Mouse (Mus musculus) B cell, adult (primary cell): Measurements from ENCODE around the gene Gm6588. TPM values are rescaled to one million over a fixed set of nuclear protein-coding genes. Genes with fewer than 3 reads are reported as not detected.

Experiments
- total RNA-seq: library from RNA; stranded (reverse); gene quantifications from 4 replicates; pipeline ENCODE4 v1.2.4, GENCODE M21; 2023; ENCODE audit not compliant: inconsistent age

Gene Gm6588
- not detected in 4 replicates for total RNA-seq

DNA sequence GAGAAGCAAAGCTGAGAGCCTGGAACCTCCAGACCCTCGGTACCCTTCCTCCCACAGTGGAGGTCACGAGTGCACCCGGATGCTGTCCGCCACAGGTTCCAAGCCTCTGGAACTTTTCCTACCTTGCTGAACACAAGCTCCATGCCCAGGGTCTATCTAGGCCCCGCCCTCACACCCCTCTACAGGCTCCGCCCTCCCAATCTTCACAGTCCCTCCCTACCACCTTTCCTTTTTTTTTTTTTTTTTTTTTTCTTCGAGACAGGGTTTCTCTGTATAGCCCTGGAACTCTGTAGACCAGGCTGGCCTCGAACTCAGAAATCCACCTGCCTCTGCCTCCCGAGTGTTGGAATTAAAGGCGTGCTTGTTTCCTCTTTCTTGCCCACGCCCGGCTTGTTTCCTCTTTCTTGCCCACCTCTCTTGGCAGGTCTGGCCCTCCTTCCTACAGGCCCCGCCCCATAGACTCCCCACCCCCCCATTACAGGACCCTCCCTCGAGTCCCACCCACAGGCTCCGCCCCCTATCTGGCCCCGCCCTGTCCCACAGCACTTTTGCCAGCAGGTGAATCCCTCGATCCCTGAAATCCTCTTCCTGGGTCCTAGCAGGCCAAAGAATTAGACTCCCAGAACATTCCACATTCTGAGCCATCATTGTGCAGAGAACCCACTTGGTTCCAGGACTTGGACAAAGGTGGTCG is at the start of gene Gm6588:
TSS of gene Gm6588 (plus strand) at position 680 of the 694 bp plus-strand sequence.

Other genes with a start within 250 kb of the Gm6588 start
- 1.2 TPM in 1 of 4 replicates, not detected in the others for gene Cryba4, start 196.9 kb upstream of the Gm6588 start, total RNA-seq
- gene Crybb1, start 193.6 kb upstream of the Gm6588 start, total RNA-seq, result not detected in 4 replicates
- 96.2 to 102 TPM (median 99.6 TPM) in 4 replicates for gene Tpst2, start 172.7 kb upstream of the Gm6588 start, total RNA-seq
- gene Tfip11, start 123.1 kb upstream of the Gm6588 start, total RNA-seq, result 121 to 131 TPM (median 127 TPM) in 4 replicates
- 48.7 to 67.6 TPM (median 57.5 TPM) in 4 replicates for gene Srrd, start 106.4 kb upstream of the Gm6588 start, total RNA-seq
- gene Hps4, start 106.3 kb upstream of the Gm6588 start, total RNA-seq, result 36.9 to 43.1 TPM (median 41.3 TPM) in 4 replicates
- gene Gm6583, start 93.4 kb upstream of the Gm6588 start, total RNA-seq, result not detected in 4 replicates
- gene Asphd2, start 54.6 kb upstream of the Gm6588 start, total RNA-seq, result not detected in 4 replicates
- gene Sez6l, start 127.8 kb downstream of the Gm6588 start, total RNA-seq, result not detected in 4 replicates